Comparison of ENCODE assay signal across 12 mouse cellular contexts in genomic region chr4:43666412-43666811, GRCm38 (mm10). TPM values are rescaled to one million over a fixed set of nuclear protein-coding genes. Genes with fewer than 3 reads are reported as not detected.
DNase-seq lines count a peak whose midpoint lies in the region; ATAC-seq and TF ChIP-seq lines count a peak whose summit lies in the region.
"Had no signal": no experiment of that assay in that cellular context is flagged by ENCODE, and none has a peak within 500 bp of the region (broad histone marks: within the 10 kb centered on the region; RNA-seq: fewer than 3 reads in every experiment).

No protein-coding gene starts in this region.

- H3K79me2 ChIP-seq in MEL (ENCODE audit: control insufficient read depth, insufficient read depth, low read length, poor library complexity): no peaks in the 10 kb centered on the region; the same call in 1 of the 2 replicates

- H3K27me3 ChIP-seq in liver, embryonic 14.5 days (ENCODE audit: control insufficient read depth, insufficient read depth, low read length): peaks cover 28% of the 10 kb centered on the region
- peaks cover 35% of the 10 kb centered on the region for H3K27me3 ChIP-seq in liver, embryonic 11.5 days (replicated peaks; ENCODE audit: control insufficient read depth, insufficient read depth, low read length)
- peaks cover 6 to 14% of the 10 kb centered on the region in 2 experiments for H3K27me3 ChIP-seq in MEL (ENCODE audit: control insufficient read depth in 1 of 2, insufficient read depth in 2 of 2, low read length in 2 of 2)
- peaks cover 54% of the 10 kb centered on the region for H3K27me3 ChIP-seq in heart, embryonic 12.5 days (replicated peaks)

- no peak overlapping the region for H3K27ac ChIP-seq in liver, embryonic 14.5 days
- H3K27ac ChIP-seq in liver, embryonic 11.5 days (ENCODE audit: low read depth, low read length): no peak overlapping the region
- H3K27ac ChIP-seq in MEL (ENCODE audit: control insufficient read depth, low read depth, low read length): no peak overlapping the region
- H3K27ac ChIP-seq in heart, embryonic 12.5 days (ENCODE audit: poor library complexity, severe bottlenecking): no peak overlapping the region
- H3K27ac ChIP-seq: hindbrain, embryonic 15.5 days had no signal

- H3K9me3 ChIP-seq in liver, embryonic 14.5 days (ENCODE audit: control insufficient read depth, low read length): no peaks in the 10 kb centered on the region
- H3K9me3 ChIP-seq in liver, embryonic 11.5 days (ENCODE audit: control insufficient read depth, low read length): no peaks in the 10 kb centered on the region
- H3K9me3 ChIP-seq in MEL (replicated peaks; ENCODE audit: insufficient read depth, low read length): no peaks in the 10 kb centered on the region
- no peaks in the 10 kb centered on the region for H3K9me3 ChIP-seq in heart, embryonic 12.5 days (replicated peaks)
- H3K9me3 ChIP-seq: hindbrain, embryonic 15.5 days had no signal

- H3K9ac ChIP-seq in liver, embryonic 14.5 days (replicated peaks): no peak overlapping the region
- no peak overlapping the region for H3K9ac ChIP-seq in liver, embryonic 11.5 days (ENCODE audit: low read depth, low read length)
- no peak overlapping the region for H3K9ac ChIP-seq in MEL (ENCODE audit: control insufficient read depth, low read depth, low read length, poor library complexity, severe bottlenecking)
- no peak overlapping the region for H3K9ac ChIP-seq in heart, embryonic 12.5 days
- H3K9ac ChIP-seq: hindbrain, embryonic 15.5 days had no signal

- H3K4me2 ChIP-seq in liver, embryonic 14.5 days (ENCODE audit: low read depth): no peak overlapping the region
- H3K4me2 ChIP-seq in liver, embryonic 11.5 days: no peak overlapping the region
- H3K4me2 ChIP-seq in heart, embryonic 12.5 days: no peak overlapping the region
- H3K4me2 ChIP-seq: hindbrain, embryonic 15.5 days had no signal

- peaks cover 5 to 9% of the 10 kb centered on the region in 2 experiments for H3K4me1 ChIP-seq in liver, embryonic 14.5 days (replicated peaks; ENCODE audit: control insufficient read depth in 2 of 2, insufficient read depth in 2 of 2, low read length in 1 of 2)
- peaks cover 11% of the 10 kb centered on the region for H3K4me1 ChIP-seq in liver, embryonic 11.5 days (replicated peaks; ENCODE audit: control insufficient read depth, insufficient read depth, low read length)
- H3K4me1 ChIP-seq in MEL (ENCODE audit: control insufficient read depth in 1 of 2, insufficient read depth in 2 of 2, low read length in 2 of 2): peaks cover 0 to 12% of the 10 kb centered on the region in 2 experiments; a peak in 2 of 4 replicates
- peaks cover 12% of the 10 kb centered on the region for H3K4me1 ChIP-seq in heart, embryonic 12.5 days (replicated peaks)

- TF ChIP-seq CTCF in liver, embryonic 14.5 days (IDR thresholded peaks at IDR 0.05; ENCODE audit: low read depth): peak; percentile 58
- TF ChIP-seq CTCF in MEL (IDR thresholded peaks at IDR 0.05 in 2 of 3, conservative IDR thresholded peaks at IDR 0.05 in 1 of 3; ENCODE audit: control insufficient read depth in 1 of 3, insufficient read depth in 1 of 3, low read depth in 2 of 3, low read length in 3 of 3, poor library complexity in 1 of 3, severe bottlenecking in 1 of 3): peak; percentile 41 to 71 (median 55); a peak in 5 of 6 replicates

- TF ChIP-seq EP300 in liver, embryonic 14.5 days (IDR thresholded peaks at IDR 0.05; ENCODE audit: low read depth): no peak
- no peak for TF ChIP-seq EP300 in MEL (IDR thresholded peaks at IDR 0.05; ENCODE audit: low read depth in 1 of 2, low read length in 2 of 2)

- no peak overlapping the region for H3K4me3 ChIP-seq in liver, embryonic 14.5 days (ENCODE audit: insufficient read depth in 1 of 2, low read depth in 2 of 2, low read length in 2 of 2)
- no peak overlapping the region for H3K4me3 ChIP-seq in liver, embryonic 11.5 days (ENCODE audit: low read depth, low read length)
- H3K4me3 ChIP-seq in MEL (ENCODE audit: control insufficient read depth in 1 of 2, insufficient read depth in 1 of 2, low read depth in 2 of 2, low read length in 2 of 2): no peak overlapping the region
- no peak overlapping the region for H3K4me3 ChIP-seq in heart, embryonic 12.5 days
- H3K4me3 ChIP-seq: hindbrain, embryonic 15.5 days had no signal

- no peak for TF ChIP-seq POLR2A in MEL (IDR thresholded peaks at IDR 0.05; ENCODE audit: control insufficient read depth in 1 of 2, insufficient read depth in 1 of 2, low read depth in 1 of 2, low read length in 2 of 2, poor library complexity in 1 of 2)

- peak; percentile 56 for TF ChIP-seq RAD21 in MEL (IDR thresholded peaks at IDR 0.05; ENCODE audit: low read depth, low read length)

- WGBS in liver, embryonic 14.5 days (ENCODE audit: insufficient replicate concordance): 16% methylated on average over 4 of the region's 4 CpGs
- 18% methylated on average over 4 of the region's 4 CpGs for WGBS in liver, embryonic 11.5 days
- WGBS in heart, embryonic 12.5 days: 12% methylated on average over 4 of the region's 4 CpGs

- no peak for ATAC-seq in liver, embryonic 14.5 days (ENCODE audit: insufficient read depth)
- no peak for ATAC-seq in liver, embryonic 11.5 days (replicated peaks; ENCODE audit: low FRiP score)
- ATAC-seq in heart, embryonic 12.5 days (ENCODE audit: insufficient number of reproducible peaks, low FRiP score): no peak
- ATAC-seq: forebrain, embryonic 16.5 days had no signal

- peak; percentile 55 for DNase-seq in embryo, embryonic 10 days (ENCODE audit: low spot score)
- DNase-seq in embryo, embryonic 9.5 days (ENCODE audit: extremely low spot score): no peak
- DNase-seq in liver, embryonic 14.5 days (ENCODE audit: low read depth in 3 of 3, low spot score in 3 of 3): no peak
- DNase-seq in liver, embryonic 11.5 days (ENCODE audit: low spot score): no peak
- DNase-seq in MEL (ENCODE audit: low read depth, low spot score): peak; percentile 58
- DNase-seq in lung, postnatal 36 days: peak; percentile 41
- DNase-seq in spleen, postnatal 14 days (ENCODE audit: low spot score in 2 of 2): no peak
- DNase-seq: right cerebral cortex, adult 18-20 months had no signal

- H3K36me3 ChIP-seq in liver, embryonic 14.5 days (replicated peaks; ENCODE audit: control insufficient read depth, insufficient read depth, low read depth): no peaks in the 10 kb centered on the region
- H3K36me3 ChIP-seq in liver, embryonic 11.5 days (ENCODE audit: control insufficient read depth, insufficient read depth, low read length): no peaks in the 10 kb centered on the region
- no peaks in the 10 kb centered on the region; a peak in 1 of 4 replicates for H3K36me3 ChIP-seq in MEL (ENCODE audit: control insufficient read depth in 1 of 2, insufficient read depth in 2 of 2, low read length in 2 of 2)
- H3K36me3 ChIP-seq in heart, embryonic 12.5 days: no peaks in the 10 kb centered on the region
- H3K36me3 ChIP-seq: hindbrain, embryonic 15.5 days had no signal

TF ChIP-seq in MEL, 35 proteins besides CTCF, POLR2A, EP300 and RAD21 (continues in another document):
- TF ChIP-seq MAX (IDR thresholded peaks at IDR 0.05; ENCODE audit: low read length) (no peak), SMC3 (IDR thresholded peaks at IDR 0.05; ENCODE audit: low read depth, low read length) (peak; percentile 87)

RNA-seq across cellular contexts. Expression of gene Tmem8b, which starts 2.4 kb away (rescaled TPM):
- polyA plus RNA-seq in liver, embryonic 14.5 days (2012; rRNA removed): 0.22 and 0.37 TPM in 2 replicates
- polyA plus RNA-seq in liver, embryonic 14.5 days (2014; fragmentation: Nextera tagmentation; extraction: Ambion mirVana): 0.05 and 0.11 TPM in 2 replicates
- polyA plus RNA-seq in liver, embryonic 11.5 days (2014; fragmentation: Nextera tagmentation; extraction: Ambion mirVana): 0.84 and 1.1 TPM in 2 replicates
- total RNA-seq in MEL (2012; rRNA removed): 0.42 and 0.46 TPM in 2 replicates
- polyA plus RNA-seq in MEL (2012; ENCODE audit: insufficient read depth in 1 of 2, insufficient read length in 2 of 2, low read depth in 1 of 2, low replicate concordance in 2 of 2, missing spikeins in 1 of 2): 1 to 10 TPM in 1 of 2 experiments, not detected in 1; 3.6 TPM
- 5.1 and 5.6 TPM in 2 replicates for polyA plus RNA-seq in heart, embryonic 12.5 days (2016; fragmentation: Nextera tagmentation; extraction: Ambion mirVana)

RNA-seq across cellular contexts. Expression of gene Fam221b, which starts 2.5 kb away (rescaled TPM):
- polyA plus RNA-seq in liver, embryonic 14.5 days (2012; rRNA removed): 0.01 and 0.02 TPM in 2 replicates
- polyA plus RNA-seq in liver, embryonic 14.5 days (2014; fragmentation: Nextera tagmentation; extraction: Ambion mirVana): 1.7 TPM in 2 replicates
- 2.2 and 2.3 TPM in 2 replicates for polyA plus RNA-seq in liver, embryonic 11.5 days (2014; fragmentation: Nextera tagmentation; extraction: Ambion mirVana)
- total RNA-seq in MEL (2012; rRNA removed): 7.0 and 8.8 TPM in 2 replicates
- polyA plus RNA-seq in MEL (2012; ENCODE audit: insufficient read depth in 1 of 2, insufficient read length in 2 of 2, low read depth in 1 of 2, low replicate concordance in 2 of 2, missing spikeins in 1 of 2): under 1 TPM in 1 of 2 experiments, not detected in 1; 0.10 TPM
- 3.8 and 3.9 TPM in 2 replicates for polyA plus RNA-seq in heart, embryonic 12.5 days (2016; fragmentation: Nextera tagmentation; extraction: Ambion mirVana)

RNA-seq across cellular contexts. Expression of gene Hint2, which starts 10.1 kb away (rescaled TPM):
- polyA plus RNA-seq in liver, embryonic 14.5 days (2012; rRNA removed): 29.1 and 29.2 TPM in 2 replicates
- 76.8 and 77.6 TPM in 2 replicates for polyA plus RNA-seq in liver, embryonic 14.5 days (2014; fragmentation: Nextera tagmentation; extraction: Ambion mirVana)
- polyA plus RNA-seq in liver, embryonic 11.5 days (2014; fragmentation: Nextera tagmentation; extraction: Ambion mirVana): 87.8 and 88.0 TPM in 2 replicates
- total RNA-seq in MEL (2012; rRNA removed): 35.3 and 46.4 TPM in 2 replicates
- 100 to 1,000 TPM in 1 of 2 experiments, 10 to 100 TPM in 1; 33.2 to 254 TPM for polyA plus RNA-seq in MEL (2012; ENCODE audit: insufficient read depth in 1 of 2, insufficient read length in 2 of 2, low read depth in 1 of 2, low replicate concordance in 2 of 2, missing spikeins in 1 of 2)
- 130 and 139 TPM in 2 replicates for polyA plus RNA-seq in heart, embryonic 12.5 days (2016; fragmentation: Nextera tagmentation; extraction: Ambion mirVana)

RNA-seq across cellular contexts. Expression of gene Spag8, which starts 13.0 kb away (rescaled TPM):
- polyA plus RNA-seq in liver, embryonic 14.5 days (2012; rRNA removed): 0.16 and 0.31 TPM in 2 replicates
- polyA plus RNA-seq in liver, embryonic 14.5 days (2014; fragmentation: Nextera tagmentation; extraction: Ambion mirVana): 0.24 TPM in 1 of 2 replicates, not detected in the other
- 0.30 and 1.5 TPM in 2 replicates for polyA plus RNA-seq in liver, embryonic 11.5 days (2014; fragmentation: Nextera tagmentation; extraction: Ambion mirVana)
- 0.15 and 0.29 TPM in 2 replicates for total RNA-seq in MEL (2012; rRNA removed)
- under 1 TPM in 1 of 2 experiments, not detected in 1; 0.57 TPM for polyA plus RNA-seq in MEL (2012; ENCODE audit: insufficient read depth in 1 of 2, insufficient read length in 2 of 2, low read depth in 1 of 2, low replicate concordance in 2 of 2, missing spikeins in 1 of 2)
- polyA plus RNA-seq in heart, embryonic 12.5 days (2016; fragmentation: Nextera tagmentation; extraction: Ambion mirVana): 0.40 and 0.51 TPM in 2 replicates

RNA-seq across cellular contexts. Expression of gene Olfr70, which starts 34.2 kb away (rescaled TPM):
- not detected in 2 replicates for polyA plus RNA-seq in liver, embryonic 14.5 days (2012; rRNA removed)
- polyA plus RNA-seq in liver, embryonic 14.5 days (2014; fragmentation: Nextera tagmentation; extraction: Ambion mirVana): not detected in 2 replicates
- not detected in 2 replicates for polyA plus RNA-seq in liver, embryonic 11.5 days (2014; fragmentation: Nextera tagmentation; extraction: Ambion mirVana)
- total RNA-seq in MEL (2012; rRNA removed): not detected in 2 replicates
- not detected for polyA plus RNA-seq in MEL (2012; ENCODE audit: insufficient read depth in 1 of 2, insufficient read length in 2 of 2, low read depth in 1 of 2, low replicate concordance in 2 of 2, missing spikeins in 1 of 2)
- polyA plus RNA-seq in heart, embryonic 12.5 days (2016; fragmentation: Nextera tagmentation; extraction: Ambion mirVana): not detected in 2 replicates
- total RNA-seq: left cerebral cortex, postnatal 14 days had no signal
- polyA plus RNA-seq: forebrain, embryonic 16.5 days; hindbrain, embryonic 15.5 days had no signal

Comparison
In these comparisons a context has a peak if more than half of its experiments do, and no peak if none do; other contexts are left out.
1. DNase-seq: peak in embryo, embryonic 10 days (single experiment), MEL (single experiment) and lung, postnatal 36 days (single experiment); none in embryo, embryonic 9.5 days (single experiment), liver, embryonic 14.5 days (0 of 3), liver, embryonic 11.5 days (single experiment) and spleen, postnatal 14 days (0 of 2).